Mouse (Mus musculus): Measurements from ENCODE around the gene Abca3. TPM values are rescaled to one million over a fixed set of nuclear protein-coding genes. Genes with fewer than 3 reads are reported as not detected.
A peak's percentile ranks its signal among the peaks of the same experiment; 100 is the strongest.

Abca3 gene
- 23.4 and 25.5 TPM in 2 replicates for polyA plus RNA-seq (2015; fragmentation: Nextera tagmentation; extraction: Ambion mirVana)

DNA sequence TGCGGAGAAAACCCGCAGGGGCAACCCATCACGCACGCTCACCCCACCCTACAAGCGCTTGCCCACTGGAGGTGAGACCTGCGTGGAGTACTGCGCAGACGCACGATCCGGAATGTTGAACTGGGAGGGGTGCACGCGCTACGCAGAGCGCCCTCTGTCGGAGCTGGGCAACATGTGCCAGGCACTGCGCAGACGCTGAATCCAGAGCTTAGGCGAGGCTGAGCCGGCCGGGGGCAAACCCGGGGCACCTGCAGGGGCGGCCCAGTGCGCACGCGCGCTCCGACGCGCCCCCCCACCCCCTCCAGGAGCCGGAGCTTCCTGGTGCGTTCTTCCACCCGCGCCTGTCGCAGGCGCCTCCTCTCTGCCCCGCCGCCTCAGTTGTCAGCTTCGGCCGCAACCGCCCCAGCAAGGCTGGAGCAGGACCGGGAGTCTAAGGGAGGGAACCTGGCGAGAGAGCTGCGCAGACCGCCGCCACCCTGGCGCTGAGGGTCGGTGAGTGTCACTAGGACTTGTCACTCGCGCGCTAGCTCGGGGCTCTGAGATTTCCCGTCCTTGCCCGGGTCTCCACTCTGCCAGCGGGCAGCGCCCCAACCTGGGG is at the start of gene Abca3:
Gene Abca3, plus strand, starts transcription at position 191 of the 598 bp plus-strand sequence.
- H3K27me3 ChIP-seq: peaks cover 19% of the 10 kb centered on the region
- peak within 1 kb of the TSS; percentile 84 for H3K4me2 ChIP-seq
- peaks cover 42% of the 10 kb centered on the region for H3K4me1 ChIP-seq (replicated peaks)
- H3K9ac ChIP-seq: peak within 1 kb of the TSS; percentile 96
- H3K36me3 ChIP-seq: no peaks in the 10 kb centered on the region
- H3K27ac ChIP-seq: peak within 1 kb of the TSS; percentile 84
- peak; percentile 97 for ATAC-seq (ENCODE audit: low FRiP score)
- H3K9me3 ChIP-seq: no peaks in the 10 kb centered on the region
- WGBS: under 1% methylated on average over 54 of the region's 55 CpGs
- H3K4me3 ChIP-seq: peak within 1 kb of the TSS; percentile 87

DNA sequence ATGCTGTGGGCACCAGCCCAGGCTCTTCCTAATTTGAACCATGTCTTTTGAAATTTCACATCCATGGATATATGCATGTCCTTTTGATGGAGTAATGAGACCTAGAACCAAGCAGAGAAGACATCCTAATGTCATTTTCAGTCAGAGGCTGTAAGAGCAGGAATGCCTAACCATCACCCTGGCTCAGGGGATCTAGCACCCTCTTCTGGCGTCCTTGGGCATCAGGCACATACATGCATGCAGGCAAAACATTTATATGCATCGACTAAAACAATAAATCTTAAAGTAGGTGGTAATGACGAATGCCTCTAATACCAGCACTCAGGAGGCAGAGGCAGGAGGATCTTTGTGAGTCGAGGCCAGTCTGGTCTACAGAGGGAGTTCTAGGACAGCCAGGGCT is 44.2 kb upstream of the Abca3 start:
- Histone ChIP-seq H3K4me2 (no peak overlapping the region), H3K4me1 (replicated peaks) (no peaks in the 10 kb centered on the region), H3K36me3 (no peaks in the 10 kb centered on the region), H3K9me3 (no peaks in the 10 kb centered on the region), H3K27ac (no peak overlapping the region), H3K4me3 (no peak overlapping the region), H3K9ac (no peak overlapping the region), H3K27me3 (no peaks in the 10 kb centered on the region)
- no peak for ATAC-seq (ENCODE audit: low FRiP score)
- WGBS: 49% methylated on average over 4 of the region's 4 CpGs

DNA sequence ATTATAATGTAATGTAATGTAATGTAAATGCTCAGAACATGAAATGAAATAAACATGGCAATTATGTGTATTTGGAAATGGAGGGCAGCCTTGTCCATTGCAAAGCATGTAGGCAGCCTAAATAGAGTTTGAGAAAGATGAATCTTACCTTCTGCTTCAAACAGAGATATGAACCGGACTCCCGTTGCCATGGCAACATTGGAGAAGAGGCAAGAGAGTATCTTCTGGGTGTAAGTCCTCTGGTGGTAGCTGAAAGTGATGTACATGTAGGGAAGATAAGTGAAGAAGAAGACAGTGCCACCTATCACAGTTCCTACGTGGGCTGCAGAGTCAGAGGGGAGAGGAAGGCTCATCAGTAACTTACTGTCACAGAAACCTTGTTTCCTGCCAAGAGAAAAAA is 30.9 kb upstream of the Abca3 start:
- Histone ChIP-seq H3K27ac (no peak overlapping the region), H3K9ac (no peak overlapping the region), H3K4me3 (no peak overlapping the region), H3K4me1 (replicated peaks) (no peaks in the 10 kb centered on the region), H3K36me3 (no peaks in the 10 kb centered on the region), H3K9me3 (0 out of 2 replicates have a peak, but pooled peaks cover 2% of the 10 kb centered on the region), H3K27me3 (no peaks in the 10 kb centered on the region), H3K4me2 (no peak overlapping the region)
- 88% methylated on average over 3 of the region's 3 CpGs for WGBS
- ATAC-seq (ENCODE audit: low FRiP score): no peak

DNA sequence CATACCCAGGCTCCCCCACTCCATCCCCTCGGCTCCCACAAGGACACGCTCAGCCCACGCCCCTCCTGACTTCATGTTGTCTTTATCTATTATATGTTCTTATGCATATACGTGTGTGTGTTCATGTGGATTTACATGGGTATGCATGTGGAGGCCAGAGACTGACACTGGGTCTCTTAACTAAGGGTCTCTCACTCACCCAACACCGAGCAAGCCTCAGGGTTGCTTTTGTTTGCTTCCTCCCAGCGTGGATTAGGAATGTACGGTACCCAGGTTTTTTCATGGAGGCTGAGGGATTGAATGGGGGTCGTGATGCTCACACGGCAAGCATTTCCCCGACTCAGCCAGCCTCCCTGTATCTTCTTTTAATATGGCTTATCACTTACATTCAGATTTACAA is 26.7 kb upstream of the Abca3 start:
- no peak for ATAC-seq (ENCODE audit: low FRiP score)
- Histone ChIP-seq H3K4me2 (no peak overlapping the region), H3K9ac (no peak overlapping the region), H3K27me3 (no peaks in the 10 kb centered on the region), H3K4me3 (no peak overlapping the region), H3K27ac (no peak overlapping the region), H3K4me1 (replicated peaks) (no peaks in the 10 kb centered on the region), H3K9me3 (0 out of 2 replicates have a peak, but pooled peaks cover 2% of the 10 kb centered on the region), H3K36me3 (no peaks in the 10 kb centered on the region)
- WGBS: 84% methylated on average over 10 of the region's 10 CpGs

DNA sequence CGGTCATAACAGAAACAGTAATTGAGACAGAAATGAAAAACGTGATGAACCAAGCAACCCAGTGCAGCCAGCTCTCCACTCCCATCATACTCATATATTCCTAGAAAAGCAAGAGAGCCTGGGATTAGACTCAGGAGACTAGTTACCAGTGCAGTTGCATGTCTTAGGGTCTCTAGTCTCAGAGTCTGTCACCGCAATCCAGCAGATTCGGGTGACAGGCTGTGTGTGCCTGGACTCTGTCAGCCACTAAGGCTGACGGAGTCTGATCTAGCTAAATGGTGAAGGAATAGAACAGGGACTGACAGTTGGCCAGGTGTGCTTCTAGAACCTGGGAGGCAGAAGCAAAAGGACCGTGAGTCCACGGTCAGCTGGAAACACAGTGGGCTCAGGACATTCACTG is 24.1 kb upstream of the Abca3 start:
- no peaks in the 10 kb centered on the region for H3K36me3 ChIP-seq
- WGBS: 78% methylated on average over 7 of the region's 7 CpGs
- no peaks in the 10 kb centered on the region for H3K4me1 ChIP-seq (replicated peaks)
- no peak for ATAC-seq (ENCODE audit: low FRiP score)
- no peak overlapping the region for H3K27ac ChIP-seq
- H3K4me3 ChIP-seq: no peak overlapping the region
- H3K27me3 ChIP-seq: no peaks in the 10 kb centered on the region
- H3K9ac ChIP-seq: no peak overlapping the region
- H3K4me2 ChIP-seq: no peak overlapping the region
- H3K9me3 ChIP-seq: no peaks in the 10 kb centered on the region

DNA sequence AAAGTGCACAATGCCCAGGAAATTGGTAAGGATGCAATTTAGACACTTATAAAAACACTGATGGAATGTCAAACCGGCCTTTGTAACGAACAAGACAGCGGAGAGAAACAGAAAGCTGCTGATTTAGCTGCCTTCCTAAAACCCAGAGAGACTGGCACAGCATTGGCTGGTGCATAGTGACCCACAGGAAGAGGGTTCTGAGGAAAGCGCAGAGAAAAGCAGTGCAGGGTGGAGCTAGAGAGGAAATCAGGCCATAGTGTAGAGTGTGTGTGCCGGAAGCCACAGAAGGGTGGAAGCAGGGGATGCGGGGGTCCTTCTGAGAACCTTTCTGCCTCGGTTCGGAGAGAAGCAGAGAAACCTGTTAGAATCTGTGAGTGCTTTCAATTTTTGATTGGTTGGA is 7.1 kb upstream of the Abca3 start:
- WGBS: 90% methylated on average over 8 of the region's 8 CpGs

DNA sequence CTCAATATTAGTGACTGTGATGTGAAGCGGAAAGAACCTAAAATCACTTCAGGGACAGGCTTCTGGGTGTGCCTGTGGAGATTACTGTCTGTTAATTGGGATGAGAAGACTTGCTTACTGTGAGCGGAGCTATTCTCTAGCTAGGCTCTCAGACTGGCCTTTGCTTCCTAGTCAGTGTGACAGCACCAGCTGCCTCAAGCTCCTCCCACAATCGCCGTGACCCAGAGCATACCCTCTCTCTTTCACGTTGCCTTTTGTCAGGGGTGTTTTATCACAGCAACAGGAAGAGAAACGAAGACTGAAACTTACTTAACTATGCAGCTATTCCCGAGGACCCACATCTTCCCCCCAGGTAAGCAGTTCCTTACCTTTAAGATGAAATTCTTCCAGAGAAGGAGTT is 4.9 kb upstream of the Abca3 start:
- H3K9ac ChIP-seq: no peak overlapping the region
- peaks cover 19% of the 10 kb centered on the region for H3K27me3 ChIP-seq
- H3K27ac ChIP-seq: no peak overlapping the region
- no peak overlapping the region for H3K4me3 ChIP-seq
- H3K9me3 ChIP-seq: no peaks in the 10 kb centered on the region
- 53% methylated on average over 7 of the region's 7 CpGs for WGBS
- no peaks in the 10 kb centered on the region for H3K36me3 ChIP-seq
- no peak for ATAC-seq (ENCODE audit: low FRiP score)
- H3K4me1 ChIP-seq (replicated peaks): peaks cover 8% of the 10 kb centered on the region
- H3K4me2 ChIP-seq: no peak overlapping the region

More for the DNA sequence above, 7.1 kb upstream of the Abca3 start:
- Histone ChIP-seq H3K4me3 (no peak overlapping the region), H3K27me3 (peaks cover 4% of the 10 kb centered on the region), H3K27ac (no peak overlapping the region), H3K4me2 (no peak overlapping the region), H3K9ac (no peak overlapping the region), H3K36me3 (no peaks in the 10 kb centered on the region), H3K4me1 (replicated peaks) (no peaks in the 10 kb centered on the region), H3K9me3 (no peaks in the 10 kb centered on the region)
- ATAC-seq (ENCODE audit: low FRiP score): no peak

DNA sequence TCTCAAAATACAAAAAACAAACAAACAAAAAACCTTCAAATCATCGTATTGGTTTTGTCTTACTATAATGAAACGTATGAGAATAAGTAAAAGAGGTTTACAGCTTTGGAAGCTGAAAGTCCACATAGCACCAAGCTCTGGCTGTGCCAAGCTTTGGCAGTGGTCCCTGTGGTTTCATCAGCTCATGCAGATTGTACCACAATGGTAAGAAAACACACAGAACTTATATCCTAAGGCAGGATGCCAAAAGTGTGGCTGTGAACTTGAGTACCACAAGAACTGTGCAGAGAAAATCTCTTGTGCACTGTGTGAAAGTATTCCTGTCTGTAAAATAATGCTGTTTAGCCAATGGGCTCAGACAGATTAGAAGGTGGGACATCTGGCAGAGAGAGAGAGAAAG is 2.6 kb upstream of the Abca3 start:
- no peak overlapping the region for H3K9ac ChIP-seq
- H3K4me3 ChIP-seq: no peak overlapping the region
- peaks cover 26% of the 10 kb centered on the region for H3K4me1 ChIP-seq (replicated peaks)
- no peak overlapping the region for H3K4me2 ChIP-seq
- no peaks in the 10 kb centered on the region for H3K9me3 ChIP-seq
- H3K36me3 ChIP-seq: no peaks in the 10 kb centered on the region
- H3K27me3 ChIP-seq: peaks cover 19% of the 10 kb centered on the region
- no peak for ATAC-seq (ENCODE audit: low FRiP score)
- H3K27ac ChIP-seq: no peak overlapping the region
- 74% methylated on average over 2 of the region's 2 CpGs for WGBS

DNA sequence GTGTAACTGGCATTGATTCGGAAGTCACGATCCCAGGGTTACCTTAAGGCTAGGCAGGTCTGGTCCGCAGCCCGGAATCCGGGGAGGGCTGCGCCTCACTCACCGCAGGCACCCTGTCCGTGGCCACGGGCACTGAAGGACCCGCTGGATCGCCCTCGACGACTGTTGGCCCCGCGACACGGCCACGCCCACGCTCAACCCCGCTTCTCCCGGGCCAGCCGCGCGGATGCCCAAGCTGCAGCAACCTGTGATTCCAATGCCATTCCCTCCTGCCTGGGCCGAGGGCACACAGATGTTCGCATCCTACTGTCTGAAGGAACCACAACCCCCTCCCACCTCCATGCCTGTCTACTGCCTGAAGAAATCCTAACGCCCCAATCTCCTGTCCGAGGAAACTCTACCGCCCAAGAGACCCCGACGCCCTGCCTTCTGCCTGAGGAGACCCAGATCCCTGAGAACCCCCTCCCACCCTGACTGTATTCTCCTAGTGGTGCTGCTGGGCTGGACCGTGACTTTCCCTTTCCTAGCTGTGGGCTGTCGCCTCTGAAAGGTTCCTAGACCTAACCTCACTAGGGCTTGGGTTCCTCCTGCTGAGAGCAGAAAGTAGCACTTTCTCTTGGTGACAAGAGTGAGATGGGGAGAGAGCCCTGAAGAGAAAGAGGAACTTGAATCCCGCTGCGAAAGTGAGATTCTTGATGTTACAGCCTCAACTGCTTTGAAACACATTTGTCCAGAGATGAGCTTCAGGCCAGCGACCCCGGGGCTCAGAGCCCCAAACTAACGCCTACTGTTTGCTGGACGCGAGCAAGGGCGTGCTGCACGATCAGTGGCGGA is 607 bp upstream of the Abca3 start, which contains the start of gene Abca17:
Gene Abca17, minus strand, starts transcription at position 143 of the 834 bp plus-strand sequence.
- peaks cover 41% of the 10 kb centered on the region for H3K4me1 ChIP-seq (replicated peaks)
- ATAC-seq (ENCODE audit: low FRiP score): peak; percentile 62
- H3K4me2 ChIP-seq: peak within 1 kb of the TSS; percentile 84
- peak within 1 kb of the TSS; percentile 96 for H3K9ac ChIP-seq
- H3K9me3 ChIP-seq: no peaks in the 10 kb centered on the region
- peaks cover 19% of the 10 kb centered on the region for H3K27me3 ChIP-seq
- H3K27ac ChIP-seq: peak within 1 kb of the TSS; percentile 84
- WGBS: 3% methylated on average over 42 of the region's 42 CpGs
- H3K4me3 ChIP-seq: peak within 1 kb of the TSS; percentile 87
- no peaks in the 10 kb centered on the region for H3K36me3 ChIP-seq

DNA sequence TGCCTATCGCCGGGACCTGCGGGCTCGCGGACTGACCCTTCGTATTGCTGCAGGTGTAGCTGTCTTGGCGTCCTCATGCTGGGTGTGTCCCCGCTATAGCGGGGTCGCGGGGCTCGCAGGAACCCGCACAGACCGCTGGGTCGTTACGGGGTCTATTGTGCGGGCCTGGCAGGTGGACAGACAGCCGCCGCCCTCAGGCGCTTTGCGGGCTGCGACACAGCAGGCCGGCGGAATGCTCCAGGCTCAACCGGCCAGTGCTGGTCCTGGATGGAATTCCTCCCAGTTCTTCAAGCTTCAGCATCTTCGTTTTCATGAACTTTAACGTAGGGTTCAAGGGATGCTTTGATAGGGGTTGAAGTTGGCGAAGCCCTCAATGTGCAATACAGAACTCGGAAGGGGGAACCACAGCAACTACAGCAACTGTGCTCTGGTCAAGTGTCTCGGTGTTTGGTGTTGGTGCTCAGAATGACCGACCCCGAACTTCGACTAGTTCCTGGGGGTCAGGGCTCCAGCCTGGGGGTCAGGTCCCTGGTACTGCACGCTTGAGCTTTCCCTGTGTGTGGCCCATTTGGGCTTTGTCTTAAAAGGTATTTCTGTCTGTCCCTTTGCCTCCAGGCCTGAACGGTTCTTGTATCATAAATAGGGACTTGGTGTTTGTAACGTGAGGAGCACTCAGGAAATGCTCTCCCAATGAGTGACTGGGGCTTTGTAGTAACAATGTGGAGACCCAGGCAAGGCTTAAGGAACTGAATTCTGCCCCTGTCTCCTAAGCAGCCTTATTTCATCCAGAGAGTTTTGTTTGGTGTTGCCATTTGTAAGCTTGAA is 832 bp downstream of the Abca3 start:
- H3K36me3 ChIP-seq: no peaks in the 10 kb centered on the region
- H3K4me1 ChIP-seq (replicated peaks): peaks cover 42% of the 10 kb centered on the region
- H3K4me2 ChIP-seq: peak overlapping the region; percentile 84
- H3K9me3 ChIP-seq: no peaks in the 10 kb centered on the region
- H3K4me3 ChIP-seq: peak overlapping the region; percentile 87
- ATAC-seq (ENCODE audit: low FRiP score): peak; percentile 57; the same call in 1 of the 2 replicates
- H3K27me3 ChIP-seq: peaks cover 19% of the 10 kb centered on the region
- H3K27ac ChIP-seq: peak overlapping the region; percentile 84
- 2% methylated on average over 36 of the region's 36 CpGs for WGBS
- peak overlapping the region; percentile 96 for H3K9ac ChIP-seq

DNA sequence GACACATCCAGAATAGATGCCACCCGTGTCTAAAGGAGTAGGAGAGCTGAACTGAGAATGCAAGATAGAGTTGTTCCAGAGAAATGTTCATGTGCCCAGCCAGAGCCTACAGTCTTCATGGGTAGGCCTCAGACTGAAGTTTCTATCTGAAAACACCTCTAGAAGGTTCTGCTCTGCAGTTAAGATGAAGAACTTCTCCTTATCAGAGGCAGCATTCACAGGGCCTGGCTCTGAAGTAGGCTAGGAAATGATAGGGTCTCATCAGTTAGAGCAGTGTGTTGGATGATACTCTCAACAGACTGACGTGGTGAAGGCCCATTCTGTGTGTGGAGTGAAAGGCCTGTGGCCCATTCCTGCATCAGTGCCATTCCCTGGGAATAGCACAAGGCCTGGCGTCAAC is 2.2 kb downstream of the Abca3 start:
- Histone ChIP-seq H3K27ac (no peak overlapping the region), H3K4me2 (no peak overlapping the region), H3K9me3 (no peaks in the 10 kb centered on the region), H3K4me3 (no peak overlapping the region), H3K36me3 (peaks cover 8% of the 10 kb centered on the region), H3K27me3 (peaks cover 19% of the 10 kb centered on the region), H3K4me1 (replicated peaks) (peaks cover 42% of the 10 kb centered on the region), H3K9ac (no peak overlapping the region)
- WGBS: 82% methylated on average over 3 of the region's 3 CpGs
- no peak for ATAC-seq (ENCODE audit: low FRiP score)

DNA sequence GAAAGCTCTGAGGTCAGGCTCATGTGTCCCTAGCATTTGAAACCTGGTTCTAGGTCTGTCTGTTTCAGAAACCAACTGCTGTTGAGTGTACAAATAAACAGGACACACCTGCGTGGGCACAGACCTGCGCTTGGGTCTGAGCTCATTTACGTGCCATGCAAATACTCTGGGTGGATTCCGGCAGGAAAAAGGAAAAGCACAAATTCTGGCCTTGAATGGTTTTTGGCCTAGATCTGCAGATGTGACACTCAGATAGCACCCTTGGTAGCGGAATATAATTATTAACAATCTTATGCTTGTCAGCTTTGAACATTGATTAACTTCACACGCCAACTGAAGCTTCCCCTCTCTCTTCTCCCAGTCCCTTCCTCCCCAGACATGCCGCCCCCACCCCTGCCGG is 3.5 kb downstream of the Abca3 start:
- no peak for ATAC-seq (ENCODE audit: low FRiP score)
- H3K4me1 ChIP-seq (replicated peaks): peaks cover 42% of the 10 kb centered on the region
- no peak overlapping the region for H3K27ac ChIP-seq
- H3K27me3 ChIP-seq: peaks cover 8% of the 10 kb centered on the region
- no peak overlapping the region for H3K4me3 ChIP-seq
- no peak overlapping the region for H3K9ac ChIP-seq
- peaks cover 13% of the 10 kb centered on the region for H3K36me3 ChIP-seq
- H3K9me3 ChIP-seq: no peaks in the 10 kb centered on the region
- no peak overlapping the region for H3K4me2 ChIP-seq
- 92% methylated on average over 8 of the region's 8 CpGs for WGBS
